Mouse (Mus musculus) brain, embryonic 14.5 days (tissue): ENCODE data around the gene Capn12. TPM values are rescaled to one million over a fixed set of nuclear protein-coding genes. Genes with fewer than 3 reads are reported as not detected.
A peak's percentile ranks its signal among the peaks of the same experiment; 100 is the strongest.

Experiments
- DNase-seq: peaks from one replicate; pipeline ENCODE4 v3.0.0-alpha.2; 2011; ENCODE audit warnings: low read depth
- CTCF ChIP-seq: fragments of 200-500 bp; IDR thresholded peaks from 2 replicates; pipeline ENCODE4 v1.5.1; 2012; ENCODE audit warnings: inconsistent platforms, mild to moderate bottlenecking, moderate library complexity, borderline replicate concordance; ENCODE audit not compliant: insufficient read depth, insufficient read length; ENCODE audit errors: extremely low read depth
- POLR2A ChIP-seq: fragments of 200-500 bp; IDR thresholded peaks from 2 replicates; pipeline ENCODE4 v1.6.1; 2012; ENCODE audit warnings: mild to moderate bottlenecking, inconsistent platforms, borderline replicate concordance; ENCODE audit not compliant: poor library complexity, insufficient read depth, insufficient read length, severe bottlenecking; ENCODE audit errors: extremely low read depth
- polyA plus RNA-seq: library from polyadenylated mRNA; depleted of rRNA; stranded (reverse); fragments of >200 nt; gene quantifications from 2 replicates; pipeline ENCODE4 v1.2.3, GENCODE M21; 2012; rRNA removed

Capn12 gene
- 0.08 and 0.16 TPM in 2 replicates for polyA plus RNA-seq

GRCm38 (mm10) chr7:28881199-28881598 lies at the start of gene Capn12:
Gene Capn12 (plus strand): TSS chr7:28881422.
- no peak for TF ChIP-seq CTCF
- no peak for TF ChIP-seq POLR2A
- no peak for DNase-seq

GRCm38 (mm10) chr7:28832137-28832536 lies 49.1 kb upstream of the Capn12 start:
- DNase-seq = no peak
- no peak for TF ChIP-seq CTCF
- no peak for TF ChIP-seq POLR2A

GRCm38 (mm10) chr7:28833723-28834347 lies 47.4 kb upstream of the Capn12 start, which contains the start of gene Lgals4:
Gene Lgals4 (plus strand): TSS chr7:28833854.
- TF ChIP-seq POLR2A = no peak
- no peak for TF ChIP-seq CTCF
- no peak for DNase-seq

GRCm38 (mm10) chr7:28836936-28837335 lies 44.3 kb upstream of the Capn12 start:
- TF ChIP-seq POLR2A = no peak
- TF ChIP-seq CTCF = no peak
- no peak for DNase-seq

- DNase-seq = no peak
- TF ChIP-seq POLR2A (no peak), CTCF (no peak)
Observed at GRCm38 (mm10) chr7:28838331-28838730, 42.9 kb upstream of the Capn12 start.

GRCm38 (mm10) chr7:28847273-28847672 lies 33.9 kb upstream of the Capn12 start:
- DNase-seq = no peak
- TF ChIP-seq CTCF = no peak
- no peak for TF ChIP-seq POLR2A

GRCm38 (mm10) chr7:28849700-28850236 lies 31.5 kb upstream of the Capn12 start:
- no peak for DNase-seq
- TF ChIP-seq POLR2A (no peak), CTCF (no peak)

GRCm38 (mm10) chr7:28850642-28851041 lies 30.6 kb upstream of the Capn12 start:
- DNase-seq = no peak

GRCm38 (mm10) chr7:28859953-28860352 lies 21.3 kb upstream of the Capn12 start:
- DNase-seq = no peak
- TF ChIP-seq POLR2A (no peak), CTCF (no peak)

More at GRCm38 (mm10) chr7:28850642-28851041, 30.6 kb upstream of the Capn12 start:
- TF ChIP-seq CTCF = no peak
- no peak for TF ChIP-seq POLR2A

- peak; percentile 26; the same call in 1 of the 2 replicates for TF ChIP-seq CTCF
- TF ChIP-seq POLR2A = no peak
- no peak for DNase-seq
Observed at GRCm38 (mm10) chr7:28860898-28861297, 20.3 kb upstream of the Capn12 start.

- TF ChIP-seq CTCF = no peak
- TF ChIP-seq POLR2A = no peak
- no peak for DNase-seq
Observed at GRCm38 (mm10) chr7:28862817-28863499, 18.3 kb upstream of the Capn12 start.

- DNase-seq = no peak
- TF ChIP-seq CTCF (no peak), POLR2A (no peak)
Observed at GRCm38 (mm10) chr7:28863540-28863939, 17.7 kb upstream of the Capn12 start, which contains the start of gene Lgals7. Gene Lgals7 (plus strand): TSS chr7:28863853.

- peak; percentile 56 for DNase-seq
- TF ChIP-seq POLR2A (no peak), CTCF (no peak)
Observed at GRCm38 (mm10) chr7:28864288-28864750, 16.9 kb upstream of the Capn12 start.
